Mouse (Mus musculus) intestine, postnatal 0 days (tissue): ENCODE results near the gene Hspa1a. TPM values are rescaled to one million over a fixed set of nuclear protein-coding genes. Genes with fewer than 3 reads are reported as not detected.
"Not testable (repeated sequence)": the region's sequence is repeated elsewhere in the genome, so short reads cannot be mapped to it uniquely, and the experiment has no call there.

Experiments
- ATAC-seq: fragments of 200-750 bp; cut with Nextera tagmentation; 2 replicates; pipeline ENCODE4 v1.8.0; 2017; ENCODE audit warnings: mild to moderate bottlenecking, moderate TSS enrichment, moderate library complexity
- H3K27ac ChIP-seq: fragments of 300-500 bp; sonication (generic); 2 replicates; pipeline ENCODE4 v1.5.1; 2014; ENCODE audit warnings: mild to moderate bottlenecking, low read depth, low read length, moderate library complexity
- H3K27me3 ChIP-seq: fragments of 300-500 bp; sonication (generic); replicated peaks from 2 replicates; pipeline ENCODE4 v1.6.1; 2014; ENCODE audit warnings: low read length, mixed read lengths; ENCODE audit not compliant: control insufficient read depth, insufficient read depth
- H3K36me3 ChIP-seq: fragments of 300-500 bp; sonication (generic); 2 replicates; pipeline ENCODE4 v1.6.1; 2014; ENCODE audit warnings: mild to moderate bottlenecking, moderate library complexity; ENCODE audit not compliant: control insufficient read depth, insufficient read depth
- H3K4me1 ChIP-seq: fragments of 300-500 bp; sonication (generic); replicated peaks from 2 replicates; pipeline ENCODE4 v1.6.1; 2014; ENCODE audit warnings: antibody characterized with exemption, low read length, mixed read lengths; ENCODE audit not compliant: control insufficient read depth, insufficient read depth
- H3K4me2 ChIP-seq: fragments of 300-500 bp; sonication (generic); replicated peaks from 2 replicates; pipeline ENCODE4 v1.6.1; 2014; ENCODE audit warnings: low read depth, mild to moderate bottlenecking, moderate library complexity
- H3K4me3 ChIP-seq: fragments of 300-500 bp; sonication (generic); 2 replicates; pipeline ENCODE4 v1.5.1; 2014; ENCODE audit warnings: low read depth, low read length
- H3K9ac ChIP-seq: fragments of 300-500 bp; sonication (generic); 2 replicates; pipeline ENCODE4 v1.6.1; 2014; ENCODE audit warnings: mild to moderate bottlenecking, low read depth, low read length
- H3K9me3 ChIP-seq: fragments of 300-500 bp; sonication (generic); 2 replicates; pipeline ENCODE4 v1.6.1; 2016; ENCODE audit warnings: mixed run types; ENCODE audit not compliant: control insufficient read depth
- CTCF ChIP-seq: sonication (generic); IDR thresholded peaks from 2 replicates; pipeline ENCODE4 v1.5.1; 2016; ENCODE audit warnings: low read depth, mild to moderate bottlenecking, control low read depth, antibody characterized with exemption, moderate library complexity
- WGBS: fragments of 180-500 bp; shearing (Covaris S2); extraction: QIAGEN DNeasy Blood & Tissue Kit; methylation state at CpG from one replicate; pipeline ENCODE4 v1.1.7; 2014; 5-methylcytosine and 5-hydroxymethylcytosine counted together
- polyA plus RNA-seq: library from polyadenylated mRNA; unstranded; fragments of >200 nt; fragmentation: Nextera tagmentation; extraction: Ambion mirVana; gene quantifications from 2 replicates; pipeline ENCODE4 v1.2.1, GENCODE M21; 2015

Gene Hspa1a
- polyA plus RNA-seq, 1 experiment from 2014 or later = 6.5 TPM

- Histone ChIP-seq H3K4me1 (peaks cover 8% of the 10 kb centered on the region; the same call in 1 of the 2 replicates), H3K36me3 (peaks cover 25% of the 10 kb centered on the region), H3K27ac (peak overlapping the region; percentile 41), H3K27me3 (no peaks in the 10 kb centered on the region), H3K9me3 (no peaks in the 10 kb centered on the region), H3K4me3 (peak overlapping the region; percentile 68), H3K9ac (peak overlapping the region; percentile 76; the same call in 1 of the 2 replicates), H3K4me2 (peak overlapping the region; percentile 96)
- no peak for TF ChIP-seq CTCF
- 5% methylated on average over 12 of the region's 12 CpGs for WGBS
- ATAC-seq = no peak
Measured at GRCm38 (mm10) chr17:35002153-35002865, 30.4 kb upstream of the Hspa1a start.

GRCm38 (mm10) chr17:35001452-35002152 lies 29.6 kb upstream of the Hspa1a start:
- H3K4me2 ChIP-seq = peak overlapping the region; percentile 96
- no peaks in the 10 kb centered on the region for H3K27me3 ChIP-seq
- H3K36me3 ChIP-seq = peaks cover 22% of the 10 kb centered on the region
- peak overlapping the region; percentile 68 for H3K4me3 ChIP-seq
- no peaks in the 10 kb centered on the region for H3K9me3 ChIP-seq
- peak overlapping the region; percentile 93 for H3K27ac ChIP-seq
- peaks cover 8% of the 10 kb centered on the region; the same call in 1 of the 2 replicates for H3K4me1 ChIP-seq
- 0 out of 2 replicates have a peak, but pooled peaks have one; percentile 1 for TF ChIP-seq CTCF
- ATAC-seq = peak; percentile 12; the same call in 1 of the 2 replicates
- under 1% methylated on average over 35 of the region's 35 CpGs for WGBS
- peak overlapping the region; percentile 76 for H3K9ac ChIP-seq

GRCm38 (mm10) chr17:35000717-35001451 lies 28.9 kb upstream of the Hspa1a start, which contains the start of gene Vars:
TSS of gene Vars (plus strand) at chr17:35000987.
- peak; percentile 1; the same call in 1 of the 2 replicates for TF ChIP-seq CTCF
- Histone ChIP-seq H3K36me3 (peaks cover 19% of the 10 kb centered on the region), H3K4me2 (peak within 1 kb of the TSS; percentile 96), H3K4me3 (peak within 1 kb of the TSS; percentile 68), H3K27me3 (no peaks in the 10 kb centered on the region), H3K4me1 (peaks cover 8% of the 10 kb centered on the region; the same call in 1 of the 2 replicates), H3K9me3 (no peaks in the 10 kb centered on the region), H3K27ac (peak within 1 kb of the TSS; percentile 93), H3K9ac (peak within 1 kb of the TSS; percentile 76)
- under 1% methylated on average over 67 of the region's 83 CpGs for WGBS
- peak; percentile 80 for ATAC-seq

GRCm38 (mm10) chr17:34999871-35000716 lies 28.1 kb upstream of the Hspa1a start:
- ATAC-seq = not testable (repeated sequence)
- Histone ChIP-seq H3K4me2 (peak overlapping the region; percentile 96), H3K4me3 (peak overlapping the region; percentile 68)

GRCm38 (mm10) chr17:34998526-34999430 lies 26.8 kb upstream of the Hspa1a start:
- Histone ChIP-seq H3K36me3 (no peaks in the 10 kb centered on the region), H3K4me1 (peaks cover 8% of the 10 kb centered on the region; the same call in 1 of the 2 replicates), H3K4me3 (peak overlapping the region; percentile 68; the same call in 1 of the 2 replicates), H3K27ac (no peak overlapping the region; the same call in 1 of the 2 replicates), H3K27me3 (no peaks in the 10 kb centered on the region), H3K9ac (0 out of 2 replicates have a peak overlapping the region, but pooled peaks have one; percentile 22), H3K9me3 (no peaks in the 10 kb centered on the region), H3K4me2 (peak overlapping the region; percentile 96)
- ATAC-seq = no peak
- peak; percentile 32; the same call in 1 of the 2 replicates for TF ChIP-seq CTCF
- WGBS = 80% methylated on average over 15 of the region's 15 CpGs

More at GRCm38 (mm10) chr17:34999871-35000716, 28.1 kb upstream of the Hspa1a start:
- peaks cover 11% of the 10 kb centered on the region for H3K36me3 ChIP-seq
- H3K27me3 ChIP-seq, H3K4me1 ChIP-seq, H3K9me3 ChIP-seq: not testable (repeated sequence)
- peak overlapping the region; percentile 76 for H3K9ac ChIP-seq
- 9% methylated on average over 29 of the region's 32 CpGs for WGBS
- peak overlapping the region; percentile 93 for H3K27ac ChIP-seq
